Mouse (Mus musculus): ENCODE results near the gene Srebf2. TPM values are rescaled to one million over a fixed set of nuclear protein-coding genes. Genes with fewer than 3 reads are reported as not detected.
A peak's percentile ranks its signal among the peaks of the same experiment; 100 is the strongest.

Srebf2 gene
- polyA plus RNA-seq, 1 experiment from 2014 or later: 143 TPM

- Histone ChIP-seq H3K27me3 (ENCODE audit: control insufficient read depth, insufficient read depth, low read length) (peaks cover 78% of the 10 kb centered on the region), H3K36me3 (ENCODE audit: control insufficient read depth, insufficient read depth, low read length) (no peaks in the 10 kb centered on the region), H3K27ac (ENCODE audit: low read depth, low read length) (no peak overlapping the region), H3K9me3 (ENCODE audit: control insufficient read depth, low read length) (no peaks in the 10 kb centered on the region), H3K4me2 (replicated peaks; ENCODE audit: low read depth, low read length) (peak overlapping the region; percentile 49; the same call in 1 of the 2 replicates), H3K4me3 (ENCODE audit: low read depth, low read length) (peak overlapping the region; percentile 33; the same call in 1 of the 2 replicates), H3K4me1 (replicated peaks; ENCODE audit: control insufficient read depth, insufficient read depth, low read length) (peaks cover 14% of the 10 kb centered on the region), H3K9ac (ENCODE audit: low read depth, low read length) (no peak overlapping the region)
- DNase-seq (ENCODE audit: low spot score): no peak
- ATAC-seq (ENCODE audit: low FRiP score): no peak
- 2% methylated on average over 11 of the region's 11 CpGs for WGBS
Observed at GRCm38 (mm10) chr15:82211281-82211680, 64.3 kb downstream of the Srebf2 start.

DNA sequence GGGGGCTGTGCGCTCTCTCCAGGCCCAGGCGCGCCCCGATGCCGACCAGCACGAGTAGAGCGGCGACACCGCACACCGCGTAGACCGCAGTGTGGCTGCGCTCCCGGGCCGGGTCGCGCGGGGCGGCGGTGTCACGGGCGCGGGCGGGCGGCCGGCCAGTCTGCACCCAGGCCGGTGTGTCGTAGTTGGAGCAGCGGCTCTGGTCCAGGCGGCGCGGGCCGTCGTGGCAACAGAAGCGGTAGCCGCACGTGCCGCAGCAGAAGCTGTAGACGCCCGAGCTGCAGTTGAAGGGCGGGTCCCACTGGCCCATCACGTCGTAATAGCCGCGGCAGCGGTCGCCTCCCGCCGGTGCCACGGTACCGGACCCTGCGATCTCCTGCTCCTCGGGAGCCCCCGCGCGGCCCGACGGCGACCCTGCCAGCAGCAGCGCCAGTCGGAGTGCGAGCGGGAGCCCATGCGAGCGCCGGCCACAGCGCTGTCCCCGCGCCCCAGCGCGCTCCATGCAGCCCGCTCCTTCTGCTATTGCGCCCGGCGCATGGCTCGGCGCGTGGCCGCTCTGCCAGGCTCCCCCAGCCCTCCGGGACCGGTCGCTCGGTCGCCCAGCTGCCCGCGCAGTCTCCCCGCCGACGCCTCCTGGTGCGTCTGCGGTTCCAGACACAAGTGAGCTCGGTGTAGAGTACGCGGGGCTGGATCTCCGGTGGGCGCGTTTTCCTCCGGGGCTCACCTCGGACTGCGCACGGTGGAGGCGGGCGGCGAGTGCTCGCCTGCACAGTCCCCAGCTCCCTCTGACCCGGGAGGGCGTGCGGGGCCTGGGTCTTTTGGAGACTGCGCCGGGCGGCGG lies 65.2 kb downstream of the Srebf2 start:
- ATAC-seq (ENCODE audit: low FRiP score) (peak; percentile 53; the same call in 1 of the 2 replicates), DNase-seq (ENCODE audit: low spot score) (peak; percentile 67)
- H3K27me3 ChIP-seq (ENCODE audit: control insufficient read depth, insufficient read depth, low read length): peaks cover 76% of the 10 kb centered on the region
- whole genome bisulfite sequencing: under 1% methylated on average over 97 of the region's 112 CpGs
- H3K27ac ChIP-seq (ENCODE audit: low read depth, low read length): no peak overlapping the region
- H3K36me3 ChIP-seq (ENCODE audit: control insufficient read depth, insufficient read depth, low read length): no peaks in the 10 kb centered on the region
- H3K9ac ChIP-seq (ENCODE audit: low read depth, low read length): peak overlapping the region; percentile 41; the same call in 1 of the 2 replicates
- H3K4me1 ChIP-seq (replicated peaks; ENCODE audit: control insufficient read depth, insufficient read depth, low read length): peaks cover 14% of the 10 kb centered on the region; the same call in 1 of the 2 replicates
- peak overlapping the region; percentile 33 for H3K4me3 ChIP-seq (ENCODE audit: low read depth, low read length)
- H3K9me3 ChIP-seq (ENCODE audit: control insufficient read depth, low read length): no peaks in the 10 kb centered on the region
- peak overlapping the region; percentile 49 for H3K4me2 ChIP-seq (replicated peaks; ENCODE audit: low read depth, low read length)

DNA sequence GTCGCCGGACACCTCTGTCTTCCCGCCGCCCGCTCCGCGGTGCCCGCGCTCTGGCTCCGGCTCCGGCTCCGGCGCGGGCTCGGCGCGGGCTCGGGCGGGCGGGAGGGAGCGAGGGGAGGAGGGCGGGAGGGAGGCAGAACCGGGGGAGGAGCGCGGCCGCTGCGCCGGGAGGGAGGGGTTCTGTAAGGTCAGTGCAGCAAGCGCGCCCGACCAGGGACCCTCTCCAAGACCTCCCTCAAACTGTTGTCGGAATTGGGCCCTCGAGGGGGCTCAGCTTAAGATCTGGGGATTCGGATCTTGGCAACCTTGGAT lies 65.7 kb downstream of the Srebf2 start, which contains the start of gene Shisa8:
Gene Shisa8 (minus strand): TSS at position 64 of the 312 bp plus-strand sequence.
- no peak for ATAC-seq (ENCODE audit: low FRiP score)
- H3K9ac ChIP-seq (ENCODE audit: low read depth, low read length): peak within 1 kb of the TSS; percentile 41; the same call in 1 of the 2 replicates
- WGBS: 2% methylated on average over 18 of the region's 34 CpGs
- H3K9me3 ChIP-seq (ENCODE audit: control insufficient read depth, low read length): no peaks in the 10 kb centered on the region
- H3K36me3 ChIP-seq (ENCODE audit: control insufficient read depth, insufficient read depth, low read length): no peaks in the 10 kb centered on the region
- H3K4me2 ChIP-seq (replicated peaks; ENCODE audit: low read depth, low read length): peak within 1 kb of the TSS; percentile 49
- H3K27ac ChIP-seq (ENCODE audit: low read depth, low read length): no peak within 1 kb of the TSS
- H3K27me3 ChIP-seq (ENCODE audit: control insufficient read depth, insufficient read depth, low read length): peaks cover 73% of the 10 kb centered on the region
- peak; percentile 36 for DNase-seq (ENCODE audit: low spot score)
- H3K4me3 ChIP-seq (ENCODE audit: low read depth, low read length): peak within 1 kb of the TSS; percentile 33
- peaks cover 14% of the 10 kb centered on the region; the same call in 1 of the 2 replicates for H3K4me1 ChIP-seq (replicated peaks; ENCODE audit: control insufficient read depth, insufficient read depth, low read length)

DNA sequence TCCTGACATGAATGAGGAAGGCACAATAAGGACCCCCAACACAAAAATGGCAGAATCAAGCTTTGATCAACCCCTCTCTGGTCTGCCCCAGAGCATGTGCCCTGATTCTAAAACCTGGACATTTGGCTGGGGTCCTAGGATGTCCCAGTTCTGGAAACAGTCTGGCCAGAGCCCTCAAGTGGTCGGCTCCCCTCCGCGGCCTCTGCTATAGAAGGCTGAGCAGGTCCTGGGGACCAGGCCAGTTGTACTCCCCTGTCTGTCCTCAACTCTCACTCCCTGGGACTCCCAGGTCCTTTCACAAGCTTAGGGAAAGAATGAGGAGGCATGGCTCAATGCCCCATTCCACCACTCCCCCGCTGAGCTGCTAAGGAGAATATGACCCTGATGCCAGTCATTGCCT lies 66.2 kb downstream of the Srebf2 start:
- Histone ChIP-seq H3K9me3 (ENCODE audit: control insufficient read depth, low read length) (no peaks in the 10 kb centered on the region), H3K36me3 (ENCODE audit: control insufficient read depth, insufficient read depth, low read length) (no peaks in the 10 kb centered on the region), H3K9ac (ENCODE audit: low read depth, low read length) (no peak overlapping the region), H3K4me1 (replicated peaks; ENCODE audit: control insufficient read depth, insufficient read depth, low read length) (peaks cover 14% of the 10 kb centered on the region; the same call in 1 of the 2 replicates), H3K4me3 (ENCODE audit: low read depth, low read length) (no peak overlapping the region), H3K27me3 (ENCODE audit: control insufficient read depth, insufficient read depth, low read length) (peaks cover 73% of the 10 kb centered on the region), H3K4me2 (replicated peaks; ENCODE audit: low read depth, low read length) (no peak overlapping the region), H3K27ac (ENCODE audit: low read depth, low read length) (no peak overlapping the region)
- no peak for ATAC-seq (ENCODE audit: low FRiP score)
- whole genome bisulfite sequencing: 6% methylated on average over 4 of the region's 4 CpGs
- DNase-seq (ENCODE audit: low spot score): no peak

DNA sequence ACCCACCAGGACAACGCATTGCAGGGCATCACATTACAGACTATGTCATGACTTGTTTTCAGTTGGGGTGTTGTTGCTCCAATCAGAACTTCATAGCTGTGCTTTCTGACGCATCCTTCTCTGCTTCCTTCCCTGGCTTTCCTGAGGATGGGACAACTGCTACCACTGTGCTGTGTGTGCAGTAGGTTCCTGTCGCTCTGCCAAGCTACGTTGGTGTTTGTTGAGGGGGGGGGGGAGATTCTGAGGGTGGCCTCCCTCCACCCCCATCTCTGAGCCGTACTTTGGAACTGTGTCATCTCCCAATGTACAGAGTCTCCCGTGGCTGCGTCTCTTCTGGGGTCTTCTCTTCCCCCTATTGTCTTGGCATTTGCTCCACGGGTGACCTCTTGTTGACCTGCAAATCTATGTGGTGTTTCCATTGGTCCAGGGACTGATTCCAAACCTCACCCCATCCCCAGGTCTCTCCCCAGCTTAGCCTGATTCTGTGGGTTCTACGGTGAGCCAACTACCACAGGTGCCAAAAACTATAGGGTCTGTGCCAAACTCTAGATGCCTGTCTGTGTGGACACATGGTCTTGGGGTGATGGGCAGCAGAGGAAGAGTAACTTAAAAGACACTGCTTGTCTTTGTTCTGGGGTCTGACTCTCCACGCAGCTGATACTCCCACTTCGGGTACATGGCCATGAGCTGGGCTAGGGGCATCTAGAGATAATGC lies 68.5 kb downstream of the Srebf2 start:
- Histone ChIP-seq H3K4me1 (replicated peaks; ENCODE audit: control insufficient read depth, insufficient read depth, low read length) (peaks cover 14% of the 10 kb centered on the region; the same call in 1 of the 2 replicates), H3K27me3 (ENCODE audit: control insufficient read depth, insufficient read depth, low read length) (peaks cover 60% of the 10 kb centered on the region)
- WGBS: 36% methylated on average over 9 of the region's 11 CpGs

DNA sequence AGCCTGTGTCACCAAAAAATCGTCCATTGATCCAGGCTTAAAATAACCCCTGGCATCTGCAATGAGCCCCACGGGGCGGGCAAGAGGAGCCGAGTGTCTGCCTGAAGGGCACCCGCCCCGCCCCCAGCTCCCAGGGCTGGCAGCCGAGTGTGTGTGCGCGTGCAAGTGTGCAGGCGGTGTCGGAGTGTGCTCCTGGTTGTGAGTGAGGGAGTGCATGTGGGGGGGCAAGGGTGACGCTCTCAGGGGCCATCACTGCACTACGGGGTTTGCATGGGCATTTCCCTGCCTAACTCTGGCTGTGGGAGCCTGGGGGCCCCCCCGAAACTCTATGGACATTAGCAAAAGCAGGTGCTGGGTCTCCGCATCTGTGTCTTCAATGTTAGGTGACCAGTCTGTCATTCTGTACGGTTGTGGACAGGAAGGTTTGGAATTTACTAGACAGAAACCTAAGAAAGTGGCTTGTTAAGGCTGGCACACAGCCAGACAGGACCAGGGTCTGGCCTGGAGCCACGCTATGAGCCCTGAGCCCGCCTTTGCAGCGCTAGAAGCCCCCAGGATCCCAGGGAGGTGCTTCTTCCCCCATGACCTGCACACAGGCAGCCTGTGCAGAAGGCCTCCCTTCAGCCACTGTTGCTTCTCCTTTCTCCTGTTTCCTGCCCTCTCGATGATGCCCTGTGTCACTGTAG lies 69.3 kb downstream of the Srebf2 start:
- Histone ChIP-seq H3K36me3 (ENCODE audit: control insufficient read depth, insufficient read depth, low read length) (no peaks in the 10 kb centered on the region), H3K4me1 (replicated peaks; ENCODE audit: control insufficient read depth, insufficient read depth, low read length) (peaks cover 17% of the 10 kb centered on the region; the same call in 1 of the 2 replicates), H3K27me3 (ENCODE audit: control insufficient read depth, insufficient read depth, low read length) (peaks cover 52% of the 10 kb centered on the region), H3K9ac (ENCODE audit: low read depth, low read length) (no peak overlapping the region), H3K27ac (ENCODE audit: low read depth, low read length) (no peak overlapping the region), H3K4me2 (replicated peaks; ENCODE audit: low read depth, low read length) (no peak overlapping the region), H3K9me3 (ENCODE audit: control insufficient read depth, low read length) (no peaks in the 10 kb centered on the region), H3K4me3 (ENCODE audit: low read depth, low read length) (no peak overlapping the region)
- ATAC-seq (ENCODE audit: low FRiP score): no peak
- DNase-seq (ENCODE audit: low spot score): no peak
- WGBS: 40% methylated on average over 20 of the region's 20 CpGs

More for the DNA sequence above, 68.5 kb downstream of the Srebf2 start:
- DNase-seq (ENCODE audit: low spot score) (no peak), ATAC-seq (ENCODE audit: low FRiP score) (no peak)
- Histone ChIP-seq H3K36me3 (ENCODE audit: control insufficient read depth, insufficient read depth, low read length) (no peaks in the 10 kb centered on the region), H3K9ac (ENCODE audit: low read depth, low read length) (no peak overlapping the region), H3K4me3 (ENCODE audit: low read depth, low read length) (no peak overlapping the region), H3K27ac (ENCODE audit: low read depth, low read length) (no peak overlapping the region), H3K4me2 (replicated peaks; ENCODE audit: low read depth, low read length) (no peak overlapping the region), H3K9me3 (ENCODE audit: control insufficient read depth, low read length) (no peaks in the 10 kb centered on the region)

DNA sequence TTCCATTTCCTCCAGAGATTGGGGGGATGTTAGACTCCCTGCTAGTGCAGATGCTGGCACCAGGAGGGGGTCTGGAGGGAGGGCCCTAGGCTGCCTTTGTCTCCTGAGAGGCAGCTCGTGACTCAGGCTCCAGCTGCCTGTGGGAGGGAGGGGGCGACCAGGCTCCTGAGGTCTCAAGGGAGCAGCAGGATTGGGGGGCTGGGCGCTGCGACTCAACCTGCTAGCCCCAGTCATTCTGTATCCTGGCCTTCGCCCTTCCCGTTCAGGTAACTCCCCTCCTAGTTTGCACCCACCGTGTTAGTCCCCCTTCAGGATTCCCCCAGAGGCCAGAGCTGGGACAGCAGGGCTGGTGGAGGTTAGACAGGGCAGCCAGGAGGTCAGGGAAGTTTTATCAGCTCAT lies 70.1 kb downstream of the Srebf2 start:
- H3K4me3 ChIP-seq (ENCODE audit: low read depth, low read length): no peak overlapping the region
- no peak for DNase-seq (ENCODE audit: low spot score)
- H3K9me3 ChIP-seq (ENCODE audit: control insufficient read depth, low read length): no peaks in the 10 kb centered on the region
- no peak overlapping the region for H3K9ac ChIP-seq (ENCODE audit: low read depth, low read length)
- H3K36me3 ChIP-seq (ENCODE audit: control insufficient read depth, insufficient read depth, low read length): no peaks in the 10 kb centered on the region
- ATAC-seq (ENCODE audit: low FRiP score): no peak
- 6% methylated on average over 7 of the region's 7 CpGs for WGBS
- H3K4me2 ChIP-seq (replicated peaks; ENCODE audit: low read depth, low read length): no peak overlapping the region
- H3K27ac ChIP-seq (ENCODE audit: low read depth, low read length): no peak overlapping the region
- peaks cover 44% of the 10 kb centered on the region for H3K27me3 ChIP-seq (ENCODE audit: control insufficient read depth, insufficient read depth, low read length)
- H3K4me1 ChIP-seq (replicated peaks; ENCODE audit: control insufficient read depth, insufficient read depth, low read length): peaks cover 13% of the 10 kb centered on the region; the same call in 1 of the 2 replicates

DNA sequence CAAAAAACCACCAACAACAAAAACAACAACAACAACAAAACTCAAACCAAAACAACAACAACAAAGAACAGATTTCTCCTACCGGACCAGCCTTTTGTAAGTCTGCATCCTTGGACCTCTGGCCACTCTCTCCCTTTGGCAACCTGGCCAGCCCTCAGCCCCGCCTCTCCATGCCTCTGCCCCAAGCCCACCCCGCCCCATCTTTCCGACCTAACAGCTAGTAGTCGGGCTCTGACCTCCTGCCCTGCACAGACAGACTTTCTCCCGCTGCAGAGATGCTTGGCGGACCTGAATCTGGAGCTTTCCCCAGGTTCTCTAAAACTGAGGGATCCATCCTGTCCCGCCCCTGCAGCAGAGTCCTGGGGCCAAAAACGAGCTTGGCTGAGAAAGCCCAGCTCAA lies 71.0 kb downstream of the Srebf2 start:
- Histone ChIP-seq H3K9ac (ENCODE audit: low read depth, low read length) (no peak overlapping the region), H3K9me3 (ENCODE audit: control insufficient read depth, low read length) (no peaks in the 10 kb centered on the region), H3K27ac (ENCODE audit: low read depth, low read length) (no peak overlapping the region), H3K36me3 (ENCODE audit: control insufficient read depth, insufficient read depth, low read length) (no peaks in the 10 kb centered on the region), H3K4me1 (replicated peaks; ENCODE audit: control insufficient read depth, insufficient read depth, low read length) (peaks cover 10% of the 10 kb centered on the region; the same call in 1 of the 2 replicates), H3K27me3 (ENCODE audit: control insufficient read depth, insufficient read depth, low read length) (peaks cover 37% of the 10 kb centered on the region), H3K4me2 (replicated peaks; ENCODE audit: low read depth, low read length) (no peak overlapping the region), H3K4me3 (ENCODE audit: low read depth, low read length) (no peak overlapping the region)
- DNase-seq (ENCODE audit: low spot score) (no peak), ATAC-seq (ENCODE audit: low FRiP score) (no peak)
- WGBS: 24% methylated on average over 9 of the region's 9 CpGs

Data from hindbrain, embryonic 11.5 days (tissue).